Comparison of ENCODE assay signal across 8 mouse cellular contexts in genomic region chr4:137664433-137664979, GRCm38 (mm10). TPM values are rescaled to one million over a fixed set of nuclear protein-coding genes. Genes with fewer than 3 reads are reported as not detected.
DNase-seq lines count a peak whose midpoint lies in the region; ATAC-seq and TF ChIP-seq lines count a peak whose summit lies in the region.

Gene Rap1gap (plus strand): TSS chr4:137664726.

- TF ChIP-seq CTCF in C2C12 (IDR thresholded peaks at IDR 0.05; ENCODE audit: control insufficient read depth, insufficient read depth, insufficient read length) = no peak
- no peak for TF ChIP-seq CTCF in Patski (IDR thresholded peaks at IDR 0.05)

- peak; percentile 9 for ATAC-seq in Patski
- no peak; the same call in none of the 2 replicates for ATAC-seq in embryonic facial prominence, embryonic 12.5 days (ENCODE audit: insufficient number of reproducible peaks, insufficient read depth, low FRiP score, low TSS enrichment)

- H3K79me3 ChIP-seq in C2C12 (ENCODE audit: low read depth) = no peaks in the 10 kb centered on the region

- H3K79me2 ChIP-seq in C2C12 (ENCODE audit: control insufficient read depth, insufficient read depth) = no peaks in the 10 kb centered on the region

- intact Hi-C loops in heart, postnatal 14 days (cut with DNase I) = no loop called here

- under 1% methylated on average over 37 of the region's 44 CpGs for WGBS in embryonic facial prominence, embryonic 12.5 days

- POLR2A ChIA-PET in Patski (lab: Charles Lee) = no interaction called here

- in situ Hi-C loops in Patski (cut with MboI; ENCODE audit: low pct_unique_long_range_greater_than_20kb) = no loop called here

- no peaks in the 10 kb centered on the region for H3K9me3 ChIP-seq in embryonic facial prominence, embryonic 12.5 days

- H3K27me3 ChIP-seq in C2C12 (ENCODE audit: control insufficient read depth, insufficient read depth, insufficient read length) (peaks cover 33% of the 10 kb centered on the region), Patski (no peaks in the 10 kb centered on the region)
- H3K27me3 ChIP-seq in embryonic facial prominence, embryonic 12.5 days = peaks cover 43% of the 10 kb centered on the region

- H3ac ChIP-seq in C2C12 (ENCODE audit: control insufficient read depth, insufficient read length, low read depth) = peak within 1 kb of the TSS; percentile 73

- H3K4me1 ChIP-seq in embryonic facial prominence, embryonic 12.5 days = peaks cover 17% of the 10 kb centered on the region; the same call in 1 of the 2 replicates

- peak within 1 kb of the TSS; percentile 60 for H3K9ac ChIP-seq in embryonic facial prominence, embryonic 12.5 days

- H3K4me3 ChIP-seq in C2C12 (ENCODE audit: insufficient read depth, poor library complexity, severe bottlenecking) = peak within 1 kb of the TSS; percentile 11
- peak within 1 kb of the TSS; percentile 43 for H3K4me3 ChIP-seq in embryonic facial prominence, embryonic 12.5 days

- CTCF ChIA-PET in Patski (lab: Charles Lee) = no interaction called here

- no peaks in the 10 kb centered on the region for H3K36me3 ChIP-seq in C2C12 (ENCODE audit: control insufficient read depth, insufficient read depth)
- no peaks in the 10 kb centered on the region for H3K36me3 ChIP-seq in embryonic facial prominence, embryonic 12.5 days

- H3K4me2 ChIP-seq in embryonic facial prominence, embryonic 12.5 days (replicated peaks) = peak within 1 kb of the TSS; percentile 76

- no peak within 1 kb of the TSS for H3K27ac ChIP-seq in embryonic facial prominence, embryonic 12.5 days

- DNase-seq in Patski (ENCODE audit: low read depth, low spot score) (no peak), adipocyte (ENCODE audit: low spot score) (no peak)
- DNase-seq in heart, postnatal 14 days = peak; percentile 54
- DNase-seq in layer of hippocampus, postnatal 14 days (ENCODE audit: low spot score in 2 of 2) = peak; percentile 69 to 70
- DNase-seq in lung, postnatal 10 days = peak; percentile 25
- peak; percentile 63 to 69 for DNase-seq in right cerebral cortex, postnatal 36 days (ENCODE audit: low spot score in 2 of 2)

TF ChIP-seq in C2C12, 6 proteins besides CTCF, POLR2A, EP300 and RAD21:
- TF ChIP-seq MYOG (IDR thresholded peaks at IDR 0.05; ENCODE audit: control insufficient read depth, extremely low read depth, insufficient read length) (no peak), USF1 (IDR thresholded peaks at IDR 0.05; ENCODE audit: low read depth) (peak; percentile 7), FOSL1 (IDR thresholded peaks at IDR 0.05; ENCODE audit: insufficient read depth, low read length, poor library complexity, severe bottlenecking) (no peak), MAX (IDR thresholded peaks at IDR 0.05) (no peak), MYOD1 (IDR thresholded peaks at IDR 0.05; ENCODE audit: control insufficient read depth, insufficient read length, low read depth) (no peak), CEBPB (IDR thresholded peaks at IDR 0.05; ENCODE audit: low read depth) (no peak)
TF ChIP-seq in C2C12: peak in this region for 1.

RNA-seq across cellular contexts. Expression of gene Rap1gap, which starts in this region (rescaled TPM):
- polyA plus RNA-seq in C2C12 (2012; fragmentation: generic; extraction: Trizol) = 1.3 TPM
- 48.4 TPM for polyA plus RNA-seq in Patski (2021)
- polyA plus RNA-seq in embryonic facial prominence, embryonic 12.5 days (2016; fragmentation: Nextera tagmentation; extraction: Ambion mirVana) = 15.1 and 16.3 TPM in 2 replicates
- 10 to 100 TPM; 13.9 to 18.3 TPM for total RNA-seq in heart, postnatal 14 days (2021)
- 100 to 1,000 TPM; 242 to 257 TPM for total RNA-seq in layer of hippocampus, postnatal 14 days (2021)

Comparison
In these comparisons a context has a peak if more than half of its experiments do, and no peak if none do; other contexts are left out.
1. RNA of gene Rap1gap (total RNA-seq): 242 to 257 TPM in layer of hippocampus, postnatal 14 days; 13.9 to 18.3 TPM in heart, postnatal 14 days; every median in the first group is over 10 times any median in the second.
2. DNase-seq: peak in heart, postnatal 14 days (2 of 2), layer of hippocampus, postnatal 14 days (2 of 2), lung, postnatal 10 days (single experiment) and right cerebral cortex, postnatal 36 days (2 of 2); none in Patski (single experiment) and adipocyte (single experiment).